Mouse (Mus musculus): ENCODE results near the gene Pomt1.

Gene Pomt1

DNA sequence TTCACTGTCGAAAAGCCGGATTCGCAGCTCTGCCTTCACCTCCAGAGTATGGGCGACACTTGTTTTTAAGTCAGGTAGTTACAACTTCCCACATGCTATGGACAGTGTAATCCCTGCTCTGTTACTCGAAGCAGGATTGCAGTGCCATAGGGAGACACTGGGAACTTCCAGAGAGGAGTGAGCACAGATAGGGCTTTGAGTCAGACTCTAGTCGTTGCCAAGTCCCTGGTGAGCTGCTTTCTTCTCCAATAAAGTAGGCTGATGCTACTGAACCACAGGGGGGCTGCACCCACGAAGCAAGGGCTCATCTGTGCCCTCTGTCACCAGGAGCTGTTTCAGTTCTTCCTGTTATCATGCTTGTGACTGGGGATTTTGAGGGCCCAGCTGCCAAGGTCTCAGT lies 14.8 kb upstream of the Pomt1 start:
- no peak for DNase-seq

DNA sequence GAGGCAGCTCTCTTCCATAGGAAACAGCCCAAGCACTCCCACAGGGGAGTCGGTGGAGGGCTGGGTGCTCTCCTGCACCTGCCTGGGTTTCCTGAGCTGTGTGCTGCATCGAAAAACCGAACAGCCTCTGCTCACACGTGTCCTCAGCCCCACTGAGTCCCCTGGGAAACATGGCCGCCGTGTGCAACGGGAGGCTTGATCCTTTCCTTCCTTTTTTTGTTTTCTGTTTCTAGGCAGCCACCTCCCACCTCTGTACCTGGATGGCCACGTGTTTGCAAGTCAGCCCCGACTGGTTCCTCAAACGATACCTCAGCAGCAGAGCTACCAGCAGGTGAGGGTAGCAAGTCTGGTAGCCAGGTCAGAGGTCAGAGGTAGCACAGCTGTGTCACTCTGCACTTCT lies 14.3 kb upstream of the Pomt1 start:
- DNase-seq, result no peak

DNA sequence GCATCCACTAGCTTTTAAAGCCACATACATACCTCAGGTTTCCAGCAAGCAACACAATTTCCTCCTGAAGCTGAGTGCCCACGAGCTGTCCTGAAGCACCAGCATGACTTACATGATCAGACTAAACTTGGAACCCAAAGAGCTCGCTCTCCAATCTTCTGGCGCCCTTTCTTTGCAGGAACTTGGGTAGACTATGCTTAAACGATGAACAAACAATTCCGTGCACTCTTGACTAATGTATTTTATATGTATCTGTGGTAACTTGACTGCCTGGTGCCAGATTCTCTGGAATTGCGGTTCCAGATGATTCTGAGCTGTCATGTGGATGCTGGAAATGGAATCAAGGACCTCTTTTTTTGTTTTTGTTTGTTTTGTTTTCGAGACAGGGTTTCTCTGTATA lies 957 bp upstream of the Pomt1 start:
- DNase-seq, result no peak

DNA sequence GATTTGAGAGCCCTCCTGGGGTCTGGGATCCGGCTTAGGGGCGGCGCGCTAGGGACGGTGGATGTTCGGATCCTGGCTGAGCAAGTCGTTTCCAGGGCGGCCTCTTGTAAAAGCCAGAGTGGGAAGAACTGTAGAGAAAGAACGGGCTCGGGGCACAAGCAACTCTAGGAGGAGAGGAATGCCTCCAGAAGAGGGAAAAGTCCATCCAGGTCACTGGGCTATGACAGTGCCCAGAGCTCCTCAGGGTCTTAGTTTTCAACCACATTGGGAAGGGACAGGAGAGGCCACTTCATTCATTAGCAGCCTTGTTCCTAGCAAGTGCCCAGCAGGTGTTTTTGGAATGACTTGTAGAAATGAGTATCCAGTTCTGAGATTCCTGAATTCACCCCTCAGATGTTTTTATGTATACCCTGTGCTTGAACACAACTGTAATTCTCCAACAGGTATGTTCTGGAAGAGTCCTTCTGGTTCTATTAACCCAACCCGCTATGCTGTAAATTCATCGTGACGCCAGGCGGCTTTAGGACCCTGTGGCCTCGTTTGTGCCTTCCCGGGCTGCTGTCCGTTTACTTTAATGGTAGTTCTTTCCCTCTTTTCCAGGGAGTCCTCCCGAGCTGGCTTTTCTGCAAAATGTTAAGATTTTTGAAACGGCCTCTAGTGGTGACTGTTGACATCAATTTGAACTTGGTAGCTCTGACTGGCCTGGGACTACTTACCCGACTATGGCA lies 534 bp downstream of the Pomt1 start:
- DNase-seq, result peak; percentile 69 to 72

DNA sequence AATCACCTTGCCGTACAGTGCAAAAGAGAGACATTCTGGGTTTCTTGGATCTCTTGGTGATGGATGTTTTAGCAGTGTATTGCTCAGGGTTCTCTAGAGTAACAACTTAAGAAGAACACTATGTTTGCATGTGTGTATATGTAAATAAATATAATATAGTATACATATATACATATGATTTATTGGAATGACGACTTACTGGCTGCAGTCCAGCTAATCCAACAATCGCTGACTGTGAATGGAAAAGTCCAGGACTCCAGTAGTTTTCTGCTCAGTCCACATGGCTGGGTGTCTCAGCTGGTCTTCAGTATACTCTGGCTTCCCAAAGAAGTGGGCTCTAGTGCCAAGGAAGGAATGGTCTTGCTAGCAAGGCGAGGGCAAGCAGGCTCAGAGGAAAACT lies 1.2 kb downstream of the Pomt1 start:
- DNase-seq, result no peak

DNA sequence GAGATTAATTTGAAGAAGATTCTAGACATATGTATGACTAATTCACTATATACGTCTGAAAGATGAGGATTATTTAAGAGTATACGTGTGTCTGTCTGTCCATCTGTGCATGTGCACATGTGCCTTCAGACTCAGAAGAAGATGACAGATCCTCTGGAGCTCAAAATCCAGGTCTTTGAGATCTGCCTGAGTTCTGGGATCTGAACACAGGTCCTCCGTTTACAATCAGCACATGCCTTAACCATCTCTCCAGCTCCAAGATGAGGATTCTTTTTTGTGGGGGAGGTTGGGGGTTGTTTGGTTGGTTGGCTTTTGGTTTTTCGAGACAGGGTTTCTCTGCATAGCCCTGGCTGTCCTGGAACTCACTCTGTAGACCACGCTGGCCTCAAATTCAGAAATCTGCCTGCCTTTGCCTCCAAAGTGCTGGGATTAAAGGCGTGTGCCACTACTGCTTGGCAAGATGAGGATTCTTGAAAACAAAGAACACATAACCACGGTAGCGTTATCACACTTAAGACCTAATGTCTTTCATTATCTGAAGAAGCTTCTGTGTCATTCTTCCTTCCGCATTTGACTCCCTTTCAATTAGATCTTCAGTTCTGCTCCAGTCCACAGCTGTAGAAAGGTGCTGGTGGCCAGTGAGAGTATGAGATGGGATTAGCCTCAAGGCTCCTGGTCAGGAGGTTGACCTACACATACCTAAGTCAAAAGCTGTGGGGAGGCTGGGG lies 2.5 kb downstream of the Pomt1 start:
- no peak for DNase-seq

DNA sequence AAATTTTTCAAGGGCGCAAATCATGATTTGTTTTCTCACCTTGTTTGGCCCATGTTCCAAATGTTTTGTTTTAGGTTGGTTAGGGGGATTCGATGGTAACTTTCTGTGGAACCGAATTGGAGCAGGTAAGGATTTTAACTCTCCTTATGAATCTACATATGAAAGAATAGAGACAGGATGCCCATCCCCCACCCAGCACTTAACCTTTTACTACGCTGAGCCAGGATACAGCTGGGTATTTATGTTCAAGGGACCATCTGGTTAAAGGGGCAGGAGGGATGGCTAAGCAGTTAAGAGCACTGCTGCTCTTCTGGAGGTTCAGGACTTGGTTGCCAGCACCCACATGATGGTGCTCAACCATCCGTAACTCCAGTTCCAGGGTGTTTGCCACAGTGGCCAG lies 4.2 kb downstream of the Pomt1 start:
- no peak for DNase-seq

DNA sequence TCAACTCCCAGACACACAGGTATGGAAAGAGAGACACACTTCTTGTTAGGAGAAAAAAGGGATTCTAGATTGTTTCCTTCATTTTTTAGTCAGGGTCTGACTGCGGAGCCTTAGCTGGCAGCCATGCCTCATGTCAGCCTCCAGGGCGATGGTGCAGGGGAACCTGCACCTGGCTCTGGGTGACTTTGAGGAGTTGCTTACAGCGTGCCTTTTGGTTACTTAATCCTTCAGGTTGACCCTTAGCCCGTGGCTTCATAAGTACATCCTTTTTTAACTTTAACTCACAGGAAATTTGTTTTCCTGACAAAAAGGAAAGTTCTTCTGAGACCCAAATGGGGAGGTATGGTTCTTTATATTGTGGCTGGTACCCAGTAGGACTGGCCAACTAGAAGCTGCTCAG lies 6.6 kb downstream of the Pomt1 start:
- peak; percentile 48 to 55 for DNase-seq

DNA sequence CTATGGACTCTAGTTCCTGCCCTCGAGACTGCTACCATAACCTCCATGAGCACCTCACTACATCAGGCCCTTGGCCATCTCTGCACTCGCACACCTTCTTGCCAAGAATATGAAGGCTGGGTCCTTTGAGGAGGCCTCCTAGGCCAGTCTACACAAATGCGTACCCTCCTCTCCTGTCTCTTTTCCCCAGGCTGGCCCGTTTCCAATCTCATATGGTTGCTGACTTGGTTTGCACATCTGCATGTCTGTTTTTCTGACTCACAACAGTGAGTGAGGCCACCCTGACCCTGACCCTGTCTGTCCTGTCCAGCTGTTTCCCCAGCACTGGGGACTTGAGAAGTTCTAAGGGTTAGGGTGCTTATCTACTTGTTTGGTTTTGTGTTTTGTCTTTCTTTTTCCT lies 10.4 kb downstream of the Pomt1 start:
- DNase-seq, result no peak

DNA sequence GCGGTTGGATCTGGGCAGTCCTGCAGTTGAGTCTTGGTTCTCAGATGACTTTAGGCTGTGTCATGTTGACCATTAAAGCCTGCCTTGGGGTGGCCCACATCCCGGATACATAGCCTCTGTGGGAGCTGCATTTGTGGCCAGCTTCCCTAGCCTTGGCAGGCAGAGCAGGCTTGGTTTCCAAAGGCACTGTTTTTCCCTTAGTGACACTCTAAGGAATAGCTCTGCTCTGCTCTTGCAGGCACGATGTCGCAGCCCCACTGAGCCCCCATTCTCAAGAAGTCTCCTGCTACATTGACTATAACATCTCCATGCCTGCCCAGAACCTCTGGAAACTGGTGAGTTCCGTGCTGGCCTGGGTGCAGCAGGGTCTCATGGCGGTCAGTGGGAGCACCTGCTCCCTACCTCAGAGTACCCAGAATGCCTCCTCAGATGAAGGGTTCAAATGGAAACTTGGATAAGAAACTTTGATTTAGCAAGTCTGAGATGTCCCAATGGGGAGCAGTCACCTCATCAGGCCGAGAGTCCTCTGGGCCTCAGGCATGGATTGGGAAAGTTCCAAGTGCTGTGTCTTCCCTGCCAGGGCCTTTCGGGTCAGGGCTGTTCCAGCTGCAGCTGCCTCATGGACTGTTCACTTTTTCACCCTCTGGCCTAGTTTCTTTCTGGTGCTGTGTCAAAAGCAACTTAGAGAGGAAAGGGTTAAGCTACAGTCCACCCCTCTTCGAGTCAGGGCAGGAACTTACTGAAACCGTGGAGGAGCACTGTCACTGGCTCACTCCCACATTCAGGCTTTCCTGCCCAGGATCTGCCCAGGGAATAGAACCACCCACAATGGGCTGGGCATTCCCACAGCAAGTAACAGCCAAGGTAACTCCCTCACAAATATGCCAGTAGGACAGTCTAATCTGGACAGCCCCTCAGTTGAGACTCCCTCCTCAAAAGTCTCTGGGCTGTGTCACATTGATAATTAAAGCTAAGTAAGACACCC lies 12.3 kb downstream of the Pomt1 start:
- peak; percentile 64 to 70 for DNase-seq

DNA sequence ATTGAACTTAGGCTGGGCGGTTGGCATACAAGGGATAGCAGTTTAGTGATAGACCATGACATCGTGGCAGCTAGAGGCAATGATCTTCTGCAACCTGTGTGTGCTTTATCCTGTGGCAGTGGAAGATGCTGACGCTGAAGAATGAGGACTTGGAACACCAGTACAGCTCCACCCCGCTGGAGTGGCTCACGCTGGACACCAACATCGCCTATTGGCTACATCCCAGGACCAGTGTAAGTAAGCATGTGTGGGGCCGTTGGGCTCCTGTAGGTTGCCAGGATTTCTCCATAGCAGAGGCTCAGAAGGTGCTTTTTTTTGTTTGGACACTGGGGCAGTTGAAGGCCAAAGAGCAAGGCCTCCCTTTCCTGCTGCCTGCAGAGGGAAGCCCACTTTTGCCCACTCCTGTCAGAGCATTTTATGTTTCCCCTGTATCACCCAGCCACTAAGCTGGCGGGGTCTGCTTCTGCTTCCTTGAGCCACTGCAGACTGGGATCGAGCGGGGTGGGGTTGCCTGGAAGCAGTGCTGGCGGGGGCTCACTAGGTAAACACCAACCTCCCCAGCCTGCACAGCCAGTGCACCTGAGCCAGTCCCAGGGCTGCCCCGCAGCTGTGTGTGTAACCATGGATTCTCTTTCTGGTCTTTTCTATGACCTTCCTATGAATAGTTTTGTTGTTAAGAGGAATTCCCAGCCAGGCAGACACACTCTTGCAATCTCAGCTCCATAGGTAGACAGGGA lies 15.6 kb downstream of the Pomt1 start:
- DNase-seq, result peak; percentile 37 to 45

DNA sequence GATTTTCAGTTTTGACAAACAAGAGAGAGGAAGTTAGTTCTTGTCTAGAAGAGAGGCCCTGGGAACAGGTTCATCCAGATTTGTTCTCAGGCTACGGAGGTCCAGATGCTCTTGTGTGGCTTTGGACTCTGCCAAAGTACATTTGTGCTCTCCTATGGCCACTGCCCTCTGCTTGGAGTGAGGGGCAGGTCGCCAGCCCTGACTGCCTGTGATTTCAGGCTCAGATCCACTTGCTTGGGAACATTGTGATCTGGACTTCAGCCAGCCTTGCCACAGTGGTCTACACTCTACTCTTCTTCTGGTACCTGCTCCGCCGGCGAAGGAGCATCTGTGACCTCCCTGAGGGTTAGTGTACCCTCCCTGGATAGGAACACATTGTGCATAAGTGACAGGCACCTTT lies 16.3 kb downstream of the Pomt1 start:
- DNase-seq, result no peak

DNA sequence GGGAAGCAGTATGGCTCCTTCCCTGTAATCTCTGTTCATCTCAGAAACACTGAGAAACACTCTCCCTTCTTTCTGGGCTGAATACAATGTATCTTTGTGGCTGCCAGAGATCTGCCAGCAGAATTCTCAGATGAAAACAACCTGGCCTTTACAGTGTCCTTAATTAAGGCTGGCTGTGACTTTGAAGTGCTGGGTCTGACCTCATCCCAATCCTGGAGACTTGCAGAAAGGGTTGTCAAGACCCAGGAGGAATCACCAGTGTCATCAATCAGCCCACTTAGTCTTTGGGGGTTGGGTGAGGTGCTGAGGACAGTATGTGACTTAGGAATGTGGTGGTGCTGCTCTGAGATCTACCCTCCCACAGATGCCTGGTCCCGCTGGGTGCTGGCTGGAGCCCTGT lies 17.0 kb downstream of the Pomt1 start:
- no peak for DNase-seq

DNA sequence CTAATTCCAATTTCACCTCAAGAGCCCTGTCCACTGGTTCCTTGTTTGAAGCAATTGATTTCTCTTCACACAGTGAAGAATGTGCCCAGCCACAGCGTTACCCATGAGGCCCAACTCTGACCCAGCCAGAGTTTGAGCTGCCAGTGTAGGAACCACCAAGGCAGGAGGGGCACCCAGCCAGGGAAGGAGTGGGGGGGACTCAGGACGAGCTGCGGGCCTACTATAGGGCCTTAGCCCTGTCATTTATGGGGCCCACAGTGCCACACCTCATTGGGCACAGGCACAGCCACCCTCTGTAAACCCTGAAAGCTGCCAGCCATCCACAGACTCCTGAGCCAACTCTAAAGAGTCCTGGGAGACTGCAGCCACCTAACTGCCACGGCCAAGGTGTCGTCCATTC lies 18.2 kb downstream of the Pomt1 start:
- no peak for DNase-seq

DNA sequence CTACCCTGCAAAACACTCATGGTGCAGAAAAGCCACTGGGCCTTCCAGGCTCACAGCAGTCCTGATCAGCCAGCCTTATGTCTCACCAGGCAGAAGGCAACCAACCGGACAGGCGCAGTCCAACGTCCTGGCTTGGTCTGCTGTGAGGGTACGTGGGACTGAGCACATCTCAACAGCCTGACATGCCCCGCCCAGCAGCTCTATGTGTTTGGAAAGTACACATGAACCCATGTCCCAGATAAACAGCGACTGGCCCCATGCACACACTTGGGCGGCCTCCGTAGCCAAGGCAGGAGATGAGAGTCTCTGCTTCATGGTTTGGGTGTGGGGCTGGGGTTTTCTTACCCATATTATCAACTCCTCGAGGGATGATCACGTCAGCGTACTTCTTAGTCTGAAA lies 19.9 kb downstream of the Pomt1 start:
- no peak for DNase-seq

DNA sequence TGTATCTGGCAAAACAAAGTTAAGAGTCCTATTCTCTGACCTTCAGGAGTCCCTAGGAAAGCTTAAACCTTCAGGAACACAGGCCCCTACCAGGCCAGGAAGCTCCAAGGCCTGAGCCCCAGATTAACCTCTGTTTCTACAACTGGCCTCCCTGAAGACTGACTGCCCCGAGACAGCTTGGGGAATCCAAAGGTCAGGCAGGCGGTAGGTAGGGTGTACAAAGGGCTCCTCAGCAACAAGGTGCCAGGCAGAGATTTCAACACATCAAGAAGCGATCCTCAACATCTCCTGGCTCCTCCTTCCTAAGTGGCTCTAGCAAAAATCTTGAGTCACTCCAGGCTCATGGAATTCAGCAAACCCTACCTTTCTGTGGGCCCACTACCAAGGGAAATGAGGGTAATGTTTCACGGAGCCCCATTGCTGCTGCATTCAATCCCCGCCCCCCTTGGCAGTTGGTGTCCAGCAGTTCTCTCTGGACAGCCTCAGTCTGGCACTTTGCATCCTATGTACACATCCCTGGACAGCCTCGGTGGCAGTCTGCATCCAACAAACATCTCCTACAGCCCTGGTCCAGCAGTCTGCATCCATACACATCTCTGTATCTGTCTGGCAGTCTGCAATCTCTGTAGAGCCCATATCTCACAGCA lies 22.6 kb downstream of the Pomt1 start:
- peak; percentile 67 to 81 for DNase-seq

DNA sequence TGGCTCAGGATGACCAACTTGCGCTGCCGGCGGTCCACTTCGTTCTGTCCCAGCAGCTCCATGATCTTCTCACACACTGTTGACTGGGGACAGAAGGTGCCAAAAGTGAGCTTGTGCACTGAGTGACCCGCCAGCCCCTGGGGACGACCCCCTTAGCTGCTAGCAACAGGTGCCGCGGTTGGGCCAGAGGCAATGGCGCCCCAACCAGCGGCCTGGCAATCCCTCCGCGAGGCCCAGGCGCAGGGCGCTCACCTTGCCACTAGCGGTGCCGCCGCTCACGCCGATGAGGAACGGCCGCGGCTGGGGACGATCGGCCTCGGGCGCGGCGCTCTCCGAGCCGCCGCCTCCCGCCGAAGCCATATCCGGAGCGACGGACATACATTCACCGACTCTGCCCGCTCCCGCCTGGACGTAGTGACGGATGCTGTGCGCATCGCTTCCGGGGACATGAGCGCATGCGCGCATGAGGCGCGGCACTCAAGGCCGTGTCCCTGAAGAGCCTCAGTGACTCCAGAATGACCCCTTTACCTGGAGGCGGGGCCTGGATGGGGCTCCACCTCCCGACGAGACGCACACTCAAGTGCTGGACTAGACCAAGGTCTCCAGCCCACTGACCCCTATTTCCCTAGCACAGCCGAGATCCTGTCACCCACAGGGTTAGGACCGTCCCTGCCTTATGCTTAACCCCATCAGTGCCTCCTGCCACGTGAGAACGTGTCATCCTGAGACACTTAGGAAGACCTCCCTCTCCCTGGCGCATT lies 23.4 kb downstream of the Pomt1 start, which contains the start of gene Uck1:
Gene Uck1, minus strand, starts transcription at position 503 of the 761 bp plus-strand sequence.
- peak; percentile 94 to 95 for DNase-seq

DNA sequence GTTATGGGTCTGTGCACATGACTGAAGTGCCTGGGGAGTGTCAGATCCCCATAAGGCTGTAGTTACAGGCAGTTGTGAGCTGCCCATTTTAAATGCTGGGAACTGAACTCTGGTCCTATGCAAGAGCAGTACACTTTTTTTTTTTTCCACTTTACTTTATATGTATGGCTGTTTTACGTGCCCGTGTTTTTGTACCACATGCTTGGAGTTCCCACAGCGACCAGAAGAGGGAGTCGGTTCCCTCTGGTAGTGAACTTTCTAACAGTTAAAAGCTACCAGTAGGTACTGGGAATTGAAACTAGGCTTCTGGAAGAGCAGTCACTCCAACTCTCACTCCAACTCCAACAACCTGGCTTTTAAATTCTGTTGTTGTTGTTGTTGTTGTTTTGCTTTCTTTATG lies 24.2 kb downstream of the Pomt1 start:
- DNase-seq, result peak; percentile 47 to 80

DNA sequence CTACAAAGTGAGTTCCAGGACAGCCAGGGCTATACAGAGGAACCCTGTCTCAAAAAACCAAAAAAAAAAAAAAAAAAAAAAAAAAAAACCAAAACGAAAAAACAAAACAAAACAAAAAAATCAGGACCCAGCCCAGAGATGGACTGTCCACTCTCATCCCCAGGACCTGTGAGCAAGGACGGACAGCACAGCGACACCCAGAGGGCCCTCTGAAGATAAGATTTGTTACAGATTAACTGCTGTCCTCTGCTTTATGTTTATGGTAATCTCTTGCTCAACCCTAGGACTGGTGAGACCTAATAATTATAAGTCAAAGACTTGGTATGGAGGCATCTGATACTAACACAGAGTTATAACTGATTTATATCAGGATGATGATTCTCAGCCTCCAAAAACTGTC lies 39.4 kb downstream of the Pomt1 start:
- peak in 1 of 2 experiments; percentile 30 for DNase-seq

DNA sequence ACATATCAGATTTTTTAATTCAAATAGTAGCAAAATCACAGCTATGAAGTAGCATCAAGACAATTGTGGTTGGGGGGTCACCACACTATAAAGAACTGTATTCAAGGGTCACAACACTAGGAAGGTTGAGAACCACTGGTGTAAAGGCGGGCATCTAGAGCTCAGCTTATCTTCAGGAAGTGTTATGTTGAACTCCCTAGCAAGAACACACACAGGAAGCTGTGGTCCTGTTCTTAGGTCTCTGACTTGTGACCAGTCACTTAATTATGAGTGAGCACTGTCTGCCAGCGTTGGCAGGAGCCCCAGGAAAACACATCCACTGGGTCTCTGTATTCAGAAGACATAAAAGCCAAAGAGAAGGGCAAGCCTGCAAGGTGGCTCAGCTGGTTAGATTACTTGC lies 45.9 kb downstream of the Pomt1 start:
- no peak for DNase-seq

DNA sequence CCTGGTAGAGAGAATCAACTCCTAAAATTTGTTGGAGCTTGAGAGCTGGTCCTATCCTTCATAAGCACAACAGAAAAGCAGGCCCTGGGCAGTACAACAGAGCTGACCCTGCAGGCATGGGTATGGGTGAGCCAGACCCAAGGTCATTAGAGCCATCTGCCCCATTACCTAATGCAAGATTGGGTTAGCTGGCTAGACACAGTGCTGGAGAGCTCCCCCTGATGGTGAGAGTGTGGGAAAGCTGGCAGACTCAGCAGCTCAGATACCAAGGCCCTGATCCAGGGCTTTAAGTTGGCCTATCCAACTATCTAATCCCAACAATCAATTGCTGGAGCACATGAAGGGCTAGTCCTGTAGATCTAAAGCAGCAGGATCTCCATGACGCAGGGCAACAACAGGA lies 46.3 kb downstream of the Pomt1 start:
- DNase-seq, result peak; percentile 77 to 81

All from kidney, postnatal 36 days (tissue).